Mouse (Mus musculus) cerebral cortex, adult 2 months (tissue): ENCODE results near the gene Inmt.

Source experiments
- WGBS: fragments of 180-500 bp; shearing (Covaris S2); methylation state at CpG from one replicate; pipeline ENCODE4 v1.1.7; 2018; 5-methylcytosine and 5-hydroxymethylcytosine counted together

The Inmt gene

GRCm38 (mm10) chr6:55174741-55175181 lies at the start of gene Inmt:
Gene Inmt, minus strand, starts transcription at chr6:55175043.
- WGBS, result 97% methylated on average over 1 of the region's 1 CpGs

- WGBS, result 91% methylated on average over 8 of the region's 8 CpGs
Observed at GRCm38 (mm10) chr6:55223986-55224385, 49.1 kb upstream of the Inmt start.

GRCm38 (mm10) chr6:55218232-55218631 lies 43.4 kb upstream of the Inmt start:
- WGBS, result 85% methylated on average over 9 of the region's 9 CpGs

- WGBS, result 62% methylated on average over 3 of the region's 3 CpGs
Observed at GRCm38 (mm10) chr6:55214541-55214940, 39.7 kb upstream of the Inmt start.

- WGBS, result 80% methylated on average over 15 of the region's 15 CpGs
Observed at GRCm38 (mm10) chr6:55210423-55211365, 35.9 kb upstream of the Inmt start.

GRCm38 (mm10) chr6:55207786-55208185 lies 32.9 kb upstream of the Inmt start:
- WGBS, result 90% methylated on average over 8 of the region's 8 CpGs

GRCm38 (mm10) chr6:55203931-55204330 lies 29.1 kb upstream of the Inmt start:
- 35% methylated on average over 3 of the region's 3 CpGs for WGBS

- 2% methylated on average over 33 of the region's 33 CpGs for WGBS
Observed at GRCm38 (mm10) chr6:55202913-55203910, 28.4 kb upstream of the Inmt start, which contains the start of gene Mindy4. Gene Mindy4, plus strand, starts transcription at chr6:55203383.

GRCm38 (mm10) chr6:55199047-55199446 lies 24.2 kb upstream of the Inmt start:
- WGBS, result 97% methylated on average over 3 of the region's 3 CpGs

GRCm38 (mm10) chr6:55193171-55193570 lies 18.3 kb upstream of the Inmt start:
- WGBS, result 90% methylated on average over 3 of the region's 3 CpGs

GRCm38 (mm10) chr6:55191537-55191936 lies 16.7 kb upstream of the Inmt start:
- WGBS, result 72% methylated on average over 4 of the region's 4 CpGs

- 95% methylated on average over 17 of the region's 17 CpGs for WGBS
Observed at GRCm38 (mm10) chr6:55187827-55188226, 13.0 kb upstream of the Inmt start.

GRCm38 (mm10) chr6:55182655-55183430 lies 8.0 kb upstream of the Inmt start:
- 95% methylated on average over 1 of the region's 1 CpGs for WGBS

GRCm38 (mm10) chr6:55179560-55179959 lies 4.7 kb upstream of the Inmt start:
- 80% methylated on average over 7 of the region's 7 CpGs for WGBS

- WGBS, result 50% methylated on average over 12 of the region's 12 CpGs
Observed at GRCm38 (mm10) chr6:55177060-55177732, 2.4 kb upstream of the Inmt start.

GRCm38 (mm10) chr6:55175892-55176291 lies 1.0 kb upstream of the Inmt start:
- 66% methylated on average over 5 of the region's 5 CpGs for WGBS

GRCm38 (mm10) chr6:55175456-55175855 lies 613 bp upstream of the Inmt start:
- 58% methylated on average over 2 of the region's 2 CpGs for WGBS

GRCm38 (mm10) chr6:55173941-55174349 lies 898 bp downstream of the Inmt start:
- WGBS, result 31% methylated on average over 3 of the region's 3 CpGs

GRCm38 (mm10) chr6:55173171-55173570 lies 1.7 kb downstream of the Inmt start:
- 85% methylated on average over 10 of the region's 10 CpGs for WGBS

GRCm38 (mm10) chr6:55171638-55172037 lies 3.2 kb downstream of the Inmt start:
- WGBS, result 59% methylated on average over 4 of the region's 4 CpGs

GRCm38 (mm10) chr6:55169818-55170217 lies 5.0 kb downstream of the Inmt start:
- 79% methylated on average over 5 of the region's 5 CpGs for WGBS
